ENCODE assay signal across 22 mouse cellular contexts in the genomic region with DNA sequence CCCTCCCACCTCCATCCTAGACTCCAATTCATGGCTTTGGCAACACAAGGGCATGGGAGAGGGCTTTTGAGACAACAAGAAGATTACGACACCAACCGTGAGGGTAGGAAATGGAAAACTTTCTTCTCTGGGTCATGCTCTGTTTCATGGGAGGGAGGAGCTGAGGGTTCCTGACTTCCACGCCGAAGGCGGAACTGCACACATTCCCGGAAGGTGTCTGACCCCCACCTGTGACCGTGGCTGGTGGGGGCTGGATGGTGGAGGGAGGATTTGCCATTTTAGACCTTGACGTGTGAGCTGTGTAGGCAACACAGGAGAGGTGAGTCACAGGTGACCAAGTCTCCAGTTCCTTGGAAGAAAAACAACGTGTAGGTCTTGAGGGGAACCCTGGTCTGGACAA. TPM values are rescaled to one million over a fixed set of nuclear protein-coding genes. Genes with fewer than 3 reads are reported as not detected.
DNase-seq lines count a peak whose midpoint lies in the region; ATAC-seq and TF ChIP-seq lines count a peak whose summit lies in the region.
"Had no signal": no experiment of that assay in that cellular context is flagged by ENCODE, and none has a peak within 500 bp of the region (broad histone marks: within the 10 kb centered on the region; RNA-seq: fewer than 3 reads in every experiment).

No protein-coding gene starts in this region.

- TF ChIP-seq POLR2A in testis, adult 2 months (IDR thresholded peaks at IDR 0.05; ENCODE audit: control insufficient read depth, low read depth, low read length) = no peak

- ATAC-seq in erythroblast, adult 5-6 weeks (replicated peaks; ENCODE audit: low FRiP score, poor library complexity, severe bottlenecking) = no peak
- ATAC-seq: forebrain, embryonic 15.5 days; midbrain, embryonic 15.5 days had no signal

- peak overlapping the region; percentile 87 for H3K4me3 ChIP-seq in testis, adult 2 months (ENCODE audit: control insufficient read depth, low read depth, low read length)
- H3K4me3 ChIP-seq: embryonic facial prominence, embryonic 13.5 days; forebrain, embryonic 15.5 days; heart, embryonic 10.5 days; limb, embryonic 12.5 days; liver, embryonic 15.5 days; midbrain, embryonic 15.5 days; myocyte had no signal

- H3K27ac ChIP-seq in testis, adult 2 months (ENCODE audit: control insufficient read depth, insufficient read depth, low read depth, low read length) = no peak overlapping the region
- H3K27ac ChIP-seq: embryonic facial prominence, embryonic 13.5 days; forebrain, embryonic 15.5 days; heart, embryonic 10.5 days; limb, embryonic 12.5 days; liver, embryonic 15.5 days; midbrain, embryonic 15.5 days had no signal

- TF ChIP-seq CTCF in testis, adult 2 months (IDR thresholded peaks at IDR 0.05; ENCODE audit: control insufficient read depth, insufficient read depth, insufficient replicate concordance, low read depth, low read length) = no peak

- no peaks in the 10 kb centered on the region for H3K36me3 ChIP-seq in testis, adult 2 months (ENCODE audit: control insufficient read depth, insufficient read depth, low read length)
- H3K36me3 ChIP-seq: embryonic facial prominence, embryonic 13.5 days; forebrain, embryonic 15.5 days; heart, embryonic 10.5 days; limb, embryonic 12.5 days; liver, embryonic 15.5 days; midbrain, embryonic 15.5 days had no signal

- 0 out of 2 replicates have a peak, but pooled peaks cover 2% of the 10 kb centered on the region for H3K4me1 ChIP-seq in testis, adult 2 months (ENCODE audit: control insufficient read depth, insufficient read depth, low read length)
- H3K4me1 ChIP-seq: embryonic facial prominence, embryonic 13.5 days; forebrain, embryonic 15.5 days; midbrain, embryonic 15.5 days had no signal

- H3K27me3 ChIP-seq in testis, adult 2 months (ENCODE audit: control insufficient read depth, insufficient read depth, low read length) = no peaks in the 10 kb centered on the region
- H3K27me3 ChIP-seq: embryonic facial prominence, embryonic 13.5 days; forebrain, embryonic 15.5 days; limb, embryonic 12.5 days; liver, embryonic 15.5 days; midbrain, embryonic 15.5 days had no signal

- no peak for DNase-seq in testis, postnatal 10 days (ENCODE audit: low spot score)
- peak; percentile 35 to 85 for DNase-seq in kidney, postnatal 25 days
- peak; percentile 30 for DNase-seq in lung, postnatal 10 days
- peak; percentile 47 for DNase-seq in yolk sac, embryonic 10.5 days (ENCODE audit: low spot score)
- no peak for DNase-seq in cerebellum, postnatal 25 days
- DNase-seq in heart, adult 9 months (ENCODE audit: low spot score in 2 of 2) = no peak
- DNase-seq: adrenal gland, adult 8-10 months; cerebellum, adult 9-11 months; gastrocnemius, postnatal 36 days; right cerebral cortex, postnatal 25 days; thymus, postnatal 25 days had no signal

RNA-seq across cellular contexts. Expression of a gene that starts 33.9 kb away (rescaled TPM):
- polyA plus RNA-seq in testis, adult 2 months (2012; rRNA removed) = 37.1 and 40.7 TPM in 2 replicates
- total RNA-seq in erythroblast, adult 5-6 weeks (2015; ENCODE audit: low replicate concordance) = not detected in 2 replicates
- not detected in 2 replicates for total RNA-seq in erythroblast, adult 5-6 weeks (2017; ENCODE audit: low replicate concordance)
- total RNA-seq: gastrocnemius, postnatal 36 days; megakaryocyte-erythroid progenitor cell, adult 5-6 weeks had no signal
- polyA plus RNA-seq: embryonic facial prominence, embryonic 13.5 days; forebrain, embryonic 15.5 days; heart, postnatal 0 days; limb, embryonic 12.5 days; myocyte had no signal

RNA-seq across cellular contexts. Expression of a gene that starts 58.0 kb away (rescaled TPM):
- polyA plus RNA-seq in testis, adult 2 months (2012; rRNA removed) = 5.4 and 6.7 TPM in 2 replicates
- 9.6 and 13.8 TPM in 2 replicates for total RNA-seq in erythroblast, adult 5-6 weeks (2015; ENCODE audit: low replicate concordance)
- 17.6 and 19.3 TPM in 2 replicates for total RNA-seq in erythroblast, adult 5-6 weeks (2017; ENCODE audit: low replicate concordance)

Comparison
In these comparisons a context has a peak if more than half of its experiments do, and no peak if none do; other contexts are left out.
1. DNase-seq: peak in kidney, postnatal 25 days (2 of 2), lung, postnatal 10 days (single experiment) and yolk sac, embryonic 10.5 days (single experiment); none in testis, postnatal 10 days (single experiment), cerebellum, postnatal 25 days (0 of 2) and heart, adult 9 months (0 of 2).